Mouse (Mus musculus) lung, embryonic 15.5 days (tissue): Measurements from ENCODE around the gene Rpl36a-ps1. TPM values are rescaled to one million over a fixed set of nuclear protein-coding genes. Genes with fewer than 3 reads are reported as not detected.

Experiments
- polyA plus RNA-seq: library from polyadenylated mRNA; unstranded; fragments of >200 nt; fragmentation: Nextera tagmentation; extraction: Ambion mirVana; gene quantifications from 2 replicates; pipeline ENCODE4 v1.2.1, GENCODE M21; 2015

Rpl36a-ps1 gene
- polyA plus RNA-seq, 1 experiment from 2014 or later = 1.4 TPM

Other genes starting within 250 kb of the Rpl36a-ps1 start
- 72.2 and 76.4 TPM in 2 replicates for gene Mzt1, start 51.8 kb upstream of the Rpl36a-ps1 start, polyA plus RNA-seq
- 70.3 and 75.6 TPM in 2 replicates for gene Bora, start 51.9 kb upstream of the Rpl36a-ps1 start, polyA plus RNA-seq
- 14.0 and 19.5 TPM in 2 replicates for gene Pibf1, start 105.1 kb upstream of the Rpl36a-ps1 start, polyA plus RNA-seq
- gene Dis3, start 105.5 kb upstream of the Rpl36a-ps1 start, polyA plus RNA-seq = 29.4 and 32.5 TPM in 2 replicates